10 mouse cellular contexts compared by ENCODE assay signal in genomic region chr3:139397077-139397865, GRCm38 (mm10).
A peak's percentile ranks its signal among the peaks of the same experiment; 100 is the strongest.
DNase-seq lines count a peak whose midpoint lies in the region; ATAC-seq and TF ChIP-seq lines count a peak whose summit lies in the region.
"Had no signal": no experiment of that assay in that cellular context is flagged by ENCODE, and none has a peak within 500 bp of the region (broad histone marks: within the 10 kb centered on the region; RNA-seq: fewer than 3 reads in every experiment).

No protein-coding gene starts in this region.

- no peak overlapping the region for H3K4me2 ChIP-seq in kidney, embryonic 15.5 days
- peak overlapping the region; percentile 18; the same call in 1 of the 2 replicates for H3K4me2 ChIP-seq in hindbrain, postnatal 0 days (ENCODE audit: low read depth, low read length)
- peak overlapping the region; percentile 40 for H3K4me2 ChIP-seq in midbrain, embryonic 16.5 days (ENCODE audit: low read length)
- H3K4me2 ChIP-seq: heart, embryonic 13.5 days; liver, embryonic 12.5 days had no signal

- no peak overlapping the region for H3K4me3 ChIP-seq in kidney, embryonic 15.5 days (replicated peaks)
- no peak overlapping the region for H3K4me3 ChIP-seq in hindbrain, postnatal 0 days (ENCODE audit: low read length)
- H3K4me3 ChIP-seq in midbrain, embryonic 16.5 days (ENCODE audit: low read depth, low read length) = no peak overlapping the region
- H3K4me3 ChIP-seq: heart, embryonic 13.5 days; liver, embryonic 12.5 days had no signal

- no peaks in the 10 kb centered on the region for H3K27me3 ChIP-seq in kidney, embryonic 15.5 days
- no peaks in the 10 kb centered on the region for H3K27me3 ChIP-seq in hindbrain, postnatal 0 days (ENCODE audit: insufficient read depth, low read length)
- H3K27me3 ChIP-seq in midbrain, embryonic 16.5 days (ENCODE audit: control insufficient read depth, insufficient read depth, low read depth, low read length) = no peaks in the 10 kb centered on the region
- H3K27me3 ChIP-seq: heart, embryonic 13.5 days; liver, embryonic 12.5 days had no signal

- 0 out of 2 replicates have a peak, but pooled peaks cover 2% of the 10 kb centered on the region for H3K4me1 ChIP-seq in kidney, embryonic 15.5 days
- H3K4me1 ChIP-seq in hindbrain, postnatal 0 days (ENCODE audit: insufficient read depth, low read length) = no peaks in the 10 kb centered on the region
- 0 out of 2 replicates have a peak, but pooled peaks cover 2% of the 10 kb centered on the region for H3K4me1 ChIP-seq in midbrain, embryonic 16.5 days (ENCODE audit: control insufficient read depth, insufficient read depth, low read length)
- H3K4me1 ChIP-seq: heart, embryonic 13.5 days; liver, embryonic 12.5 days had no signal

- 0 out of 2 replicates have a peak overlapping the region, but pooled peaks have one; percentile 9 for H3K27ac ChIP-seq in kidney, embryonic 15.5 days
- H3K27ac ChIP-seq in hindbrain, postnatal 0 days = no peak overlapping the region
- 0 out of 2 replicates have a peak overlapping the region, but pooled peaks have one; percentile 22 for H3K27ac ChIP-seq in midbrain, embryonic 16.5 days (ENCODE audit: low read length)
- H3K27ac ChIP-seq: heart, embryonic 13.5 days; liver, embryonic 12.5 days had no signal

- ATAC-seq in kidney, embryonic 15.5 days (replicated peaks; ENCODE audit: low FRiP score) = peak; percentile 93
- no peak for ATAC-seq in hindbrain, postnatal 0 days
- peak; percentile 60; the same call in 1 of the 2 replicates for ATAC-seq in midbrain, embryonic 16.5 days
- ATAC-seq: liver, embryonic 12.5 days had no signal

- DNase-seq in kidney, adult 18-20 months = no peak
- peak; percentile 6 for DNase-seq in lung, postnatal 10 days
- no peak for DNase-seq in lung, postnatal 25 days (ENCODE audit: low spot score)
- peak; percentile 32 for DNase-seq in hindbrain, postnatal 0 days (ENCODE audit: low spot score)
- DNase-seq in cerebellum, adult 9-11 months = no peak
- DNase-seq: thymus, adult 18-20 months had no signal

- no peaks in the 10 kb centered on the region for H3K36me3 ChIP-seq in kidney, embryonic 15.5 days
- no peaks in the 10 kb centered on the region for H3K36me3 ChIP-seq in hindbrain, postnatal 0 days (ENCODE audit: insufficient read depth, low read length)
- H3K36me3 ChIP-seq in midbrain, embryonic 16.5 days (ENCODE audit: control insufficient read depth, insufficient read depth, low read length) = no peaks in the 10 kb centered on the region
- H3K36me3 ChIP-seq: heart, embryonic 13.5 days; liver, embryonic 12.5 days had no signal

- no peak overlapping the region for H3K9ac ChIP-seq in kidney, embryonic 15.5 days
- H3K9ac ChIP-seq in hindbrain, postnatal 0 days (replicated peaks; ENCODE audit: low read length) = no peak overlapping the region
- H3K9ac ChIP-seq in midbrain, embryonic 16.5 days (ENCODE audit: low read depth, low read length) = no peak overlapping the region
- H3K9ac ChIP-seq: heart, embryonic 13.5 days; liver, embryonic 12.5 days had no signal

- no peaks in the 10 kb centered on the region for H3K9me3 ChIP-seq in kidney, embryonic 15.5 days (replicated peaks)
- no peaks in the 10 kb centered on the region for H3K9me3 ChIP-seq in hindbrain, postnatal 0 days (ENCODE audit: low read length)
- no peaks in the 10 kb centered on the region for H3K9me3 ChIP-seq in midbrain, embryonic 16.5 days (replicated peaks; ENCODE audit: control insufficient read depth, low read length, poor library complexity, severe bottlenecking)

- 35% methylated on average over 9 of the region's 9 CpGs for WGBS in kidney, embryonic 15.5 days
- 29% methylated on average over 9 of the region's 9 CpGs for WGBS in hindbrain, postnatal 0 days
- WGBS in midbrain, embryonic 16.5 days = 41% methylated on average over 9 of the region's 9 CpGs

- TF ChIP-seq CTCF in hindbrain, postnatal 0 days (IDR thresholded peaks at IDR 0.05; ENCODE audit: low read depth) = no peak

Comparison
In these comparisons a context has a peak if more than half of its experiments do, and no peak if none do; other contexts are left out.
1. DNase-seq: peak in lung, postnatal 10 days (single experiment) and hindbrain, postnatal 0 days (single experiment); none in kidney, adult 18-20 months (single experiment), lung, postnatal 25 days (single experiment) and cerebellum, adult 9-11 months (single experiment).